Mouse (Mus musculus): ENCODE results near the gene Aqp9.

The Aqp9 gene

DNA sequence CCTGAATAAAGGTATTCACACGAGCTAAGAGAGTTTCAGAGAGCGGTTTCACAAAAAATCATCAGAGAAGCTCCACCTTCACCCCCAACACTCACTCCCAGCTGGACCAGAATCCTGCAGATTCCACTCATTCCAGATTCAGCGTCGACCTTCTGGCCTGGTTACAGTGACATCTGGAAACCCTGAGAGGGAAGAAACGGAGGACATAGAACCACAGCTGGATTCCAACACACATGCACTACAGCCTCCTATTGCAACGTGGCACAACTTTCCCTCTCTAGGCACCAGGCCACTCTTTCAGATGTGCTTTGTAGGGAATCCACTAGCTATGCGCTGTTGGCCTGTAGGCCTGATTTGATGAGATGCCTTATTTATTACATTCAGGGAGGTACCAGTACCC is 102.0 kb downstream of the Aqp9 start:
- DNase-seq (ENCODE audit: low spot score), result no peak

DNA sequence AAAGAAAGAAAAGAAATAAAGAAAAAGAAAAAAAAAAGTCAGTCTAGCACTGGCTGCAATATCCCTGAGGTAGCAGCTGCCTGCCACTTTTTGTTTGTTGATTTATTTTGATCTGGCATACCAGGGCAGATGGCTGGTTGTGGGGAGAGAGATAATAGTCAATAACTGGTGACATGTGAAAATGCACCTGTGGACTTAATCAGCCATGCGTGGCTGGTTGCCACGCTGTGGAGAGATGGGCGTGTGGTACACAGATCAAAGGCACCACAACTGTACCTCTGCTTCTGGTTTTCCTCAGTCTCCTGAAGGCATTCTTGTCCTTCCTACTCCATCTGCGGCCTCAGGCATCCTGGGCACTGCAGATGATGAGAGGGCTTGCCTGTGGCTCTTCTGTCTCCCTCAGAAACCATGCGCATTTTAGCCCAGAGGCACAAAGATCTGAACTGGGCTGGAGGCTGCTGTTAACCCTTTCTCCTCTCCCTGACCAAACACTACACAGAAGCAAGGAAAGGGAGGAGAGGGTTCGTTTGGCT is 103.1 kb downstream of the Aqp9 start:
- no peak for DNase-seq (ENCODE audit: low spot score)

DNA sequence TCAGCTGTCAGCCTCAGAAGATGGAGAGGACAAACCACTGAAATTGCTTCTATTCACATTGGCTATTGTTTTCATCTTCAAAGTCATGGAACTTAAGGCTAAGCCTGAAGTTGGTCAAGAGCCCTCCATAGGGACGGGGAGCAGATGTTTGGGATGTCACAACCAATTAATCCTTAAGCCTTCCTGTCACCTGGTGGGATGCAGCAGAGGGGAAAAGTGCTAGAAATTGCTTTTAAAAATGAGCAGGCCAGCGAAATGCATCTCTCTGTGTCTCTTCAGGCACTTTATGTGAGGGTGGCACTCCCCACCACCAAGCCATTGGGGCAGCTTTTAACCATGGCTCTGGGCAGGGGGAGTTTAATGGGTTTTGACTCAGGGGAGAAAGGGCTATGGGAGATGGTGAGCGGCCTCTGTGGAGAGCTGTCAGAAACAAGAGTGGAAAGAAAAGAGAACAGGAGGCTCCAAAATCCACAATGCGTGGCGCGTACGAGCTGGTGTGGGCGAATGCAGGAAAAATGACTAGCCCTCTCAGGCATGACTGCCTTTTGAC is 104.1 kb downstream of the Aqp9 start:
- DNase-seq (ENCODE audit: low spot score), result no peak

DNA sequence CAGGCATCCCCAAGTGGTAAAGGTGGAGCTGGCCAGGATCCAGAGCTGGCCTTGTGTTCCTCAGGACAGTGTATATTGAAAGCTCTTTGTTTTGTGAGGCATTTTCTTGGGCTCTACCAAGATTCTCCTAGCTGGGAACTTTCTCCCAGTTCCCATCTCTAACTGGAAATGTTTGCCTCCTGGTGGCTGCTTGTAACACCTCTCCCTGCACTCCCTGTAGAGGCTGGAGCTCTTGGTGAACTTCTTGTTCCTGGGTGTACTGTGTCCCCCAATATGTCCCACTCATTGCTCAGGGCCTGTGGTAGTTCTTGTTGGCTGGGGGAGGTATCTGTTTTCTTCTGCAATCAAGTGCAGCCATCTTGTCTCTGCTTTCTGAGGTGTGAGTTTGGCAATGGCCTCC is 104.9 kb downstream of the Aqp9 start:
- no peak for DNase-seq (ENCODE audit: low spot score)

DNA sequence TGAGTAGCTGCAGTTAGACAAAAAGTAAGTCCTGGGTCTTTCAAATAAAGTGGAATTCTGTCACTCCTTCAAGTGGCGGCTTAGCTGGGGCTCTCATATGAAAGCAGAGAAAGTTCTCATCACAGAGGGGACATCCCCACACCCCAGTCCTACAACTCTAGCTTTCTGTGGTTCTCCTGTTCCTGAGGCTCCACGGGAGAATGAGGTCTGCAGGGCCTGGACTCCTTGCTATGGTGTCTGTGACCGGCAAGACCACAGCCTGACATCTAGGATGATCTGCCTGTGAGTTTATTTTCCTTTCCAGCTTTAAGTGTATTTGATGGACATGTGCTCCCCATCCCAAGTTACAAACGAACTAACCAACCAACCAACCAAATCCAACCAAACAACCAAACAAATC is 105.5 kb downstream of the Aqp9 start:
- DNase-seq (ENCODE audit: low spot score), result no peak

DNA sequence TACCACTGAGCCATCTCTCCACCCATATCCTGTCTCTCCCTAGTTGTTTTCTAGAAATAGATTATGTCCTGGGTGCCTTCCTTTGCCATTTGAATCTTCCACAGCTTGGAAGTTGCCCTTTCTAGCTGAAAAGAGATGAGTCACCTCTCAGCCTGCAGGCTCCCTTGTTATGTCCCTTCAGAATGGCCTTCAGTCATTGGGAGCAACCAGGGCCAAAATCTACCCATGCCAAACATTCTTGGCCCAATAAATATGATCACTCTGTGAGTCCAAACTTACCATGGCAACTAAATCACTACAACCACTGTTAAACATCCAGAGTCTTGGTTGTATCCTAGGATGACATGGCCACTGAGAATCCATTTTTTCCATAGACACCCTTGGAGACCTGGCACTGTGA is 106.2 kb downstream of the Aqp9 start:
- DNase-seq (ENCODE audit: low spot score), result no peak
